Mouse (Mus musculus) hindbrain, embryonic 12.5 days (tissue): ENCODE measurements around the gene Rex1bd. TPM values are rescaled to one million over a fixed set of nuclear protein-coding genes. Genes with fewer than 3 reads are reported as not detected.
"Not testable (repeated sequence)": the region's sequence is repeated elsewhere in the genome, so short reads cannot be mapped to it uniquely, and the experiment has no call there.

Source experiments
- ATAC-seq: fragments of 200-750 bp; cut with Nextera tagmentation; 2 replicates; pipeline ENCODE4 v1.8.0; 2017; ENCODE audit warnings: moderate TSS enrichment; ENCODE audit not compliant: low FRiP score
- H3K27ac ChIP-seq: fragments of 300-500 bp; sonication (generic); 2 replicates; pipeline ENCODE4 v1.5.1; 2016; ENCODE audit warnings: mild to moderate bottlenecking
- H3K27me3 ChIP-seq: fragments of 300-500 bp; sonication (generic); 2 replicates; pipeline ENCODE4 v1.6.1; 2016; ENCODE audit warnings: mild to moderate bottlenecking
- H3K36me3 ChIP-seq: fragments of 300-500 bp; sonication (generic); 2 replicates; pipeline ENCODE4 v1.6.1; 2016; ENCODE audit warnings: mild to moderate bottlenecking
- H3K4me1 ChIP-seq: fragments of 300-500 bp; sonication (generic); 2 replicates; pipeline ENCODE4 v1.6.1; 2016
- H3K4me2 ChIP-seq: fragments of 300-500 bp; sonication (generic); replicated peaks from 2 replicates; pipeline ENCODE4 v1.6.1; 2016; ENCODE audit warnings: mild to moderate bottlenecking
- H3K4me3 ChIP-seq: fragments of 300-500 bp; sonication (generic); 2 replicates; pipeline ENCODE4 v1.5.1; 2016; ENCODE audit warnings: mild to moderate bottlenecking
- H3K9ac ChIP-seq: fragments of 300-500 bp; sonication (generic); 2 replicates; pipeline ENCODE4 v1.6.1; 2016; ENCODE audit warnings: mild to moderate bottlenecking, moderate library complexity
- H3K9me3 ChIP-seq: fragments of 300-500 bp; sonication (generic); replicated peaks from 2 replicates; pipeline ENCODE4 v1.6.1; 2016; ENCODE audit warnings: mild to moderate bottlenecking
- WGBS: fragments of 180-500 bp; shearing (Covaris S2); methylation state at CpG from one replicate; pipeline ENCODE4 v1.1.7; 2016; 5-methylcytosine and 5-hydroxymethylcytosine counted together
- polyA plus RNA-seq: library from polyadenylated mRNA; unstranded; fragments of >200 nt; fragmentation: Nextera tagmentation; extraction: Ambion mirVana; gene quantifications from 2 replicates; pipeline ENCODE4 v1.2.1, GENCODE M21; 2016

Rex1bd gene
- polyA plus RNA-seq, 1 experiment from 2014 or later: 118 TPM

DNA sequence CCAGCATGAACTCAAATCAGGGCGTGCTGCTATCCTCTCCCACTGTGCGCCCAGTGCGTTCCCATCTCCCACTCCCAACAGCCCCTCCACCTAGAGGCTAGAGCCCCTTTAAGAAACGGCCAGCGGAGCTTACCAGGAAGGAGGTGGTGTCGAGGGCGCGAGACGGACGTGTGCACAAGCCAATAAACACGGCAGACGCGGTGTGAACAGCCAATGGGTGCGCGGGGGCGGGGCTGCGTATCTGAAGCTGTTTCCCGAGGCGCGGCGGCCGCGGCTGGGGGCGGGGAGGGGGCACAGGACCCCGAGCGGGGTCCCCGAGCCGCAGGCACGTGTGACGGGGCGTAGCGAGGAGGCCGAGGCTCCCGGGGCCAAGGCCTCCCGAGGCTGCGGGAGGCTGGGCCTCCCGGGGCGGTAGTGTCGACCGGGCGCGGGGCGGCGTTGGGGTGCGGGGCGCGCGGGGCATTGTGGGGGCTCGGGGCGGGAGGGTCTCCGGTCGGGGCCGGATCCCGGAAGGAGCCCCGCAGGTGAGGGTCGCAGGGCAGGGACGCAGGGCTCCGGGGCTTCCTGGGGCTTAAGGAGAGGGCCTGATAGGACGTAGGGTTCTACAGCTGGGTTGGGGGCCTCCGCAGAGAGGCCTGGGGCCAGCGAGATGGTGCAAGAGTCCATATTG is 21.1 kb upstream of the Rex1bd start, which contains the start of the genes Fkbp8 and Kxd1:
Gene Fkbp8 (plus strand): TSS at position 213 of the 670 bp plus-strand sequence.
Gene Kxd1 (minus strand): TSS at position 445 of the 670 bp plus-strand sequence.
- Histone ChIP-seq H3K4me3 (peak within 1 kb of the TSS; percentile 67), H3K9me3 (no peaks in the 10 kb centered on the region), H3K9ac (peak within 1 kb of the TSS; percentile 92), H3K4me2 (peak within 1 kb of the TSS; percentile 77), H3K36me3 (peaks cover 29% of the 10 kb centered on the region), H3K4me1 (peaks cover 33% of the 10 kb centered on the region), H3K27ac (peak within 1 kb of the TSS; percentile 89), H3K27me3 (no peaks in the 10 kb centered on the region)
- WGBS: under 1% methylated on average over 61 of the region's 61 CpGs
- peak; percentile 94 for ATAC-seq

DNA sequence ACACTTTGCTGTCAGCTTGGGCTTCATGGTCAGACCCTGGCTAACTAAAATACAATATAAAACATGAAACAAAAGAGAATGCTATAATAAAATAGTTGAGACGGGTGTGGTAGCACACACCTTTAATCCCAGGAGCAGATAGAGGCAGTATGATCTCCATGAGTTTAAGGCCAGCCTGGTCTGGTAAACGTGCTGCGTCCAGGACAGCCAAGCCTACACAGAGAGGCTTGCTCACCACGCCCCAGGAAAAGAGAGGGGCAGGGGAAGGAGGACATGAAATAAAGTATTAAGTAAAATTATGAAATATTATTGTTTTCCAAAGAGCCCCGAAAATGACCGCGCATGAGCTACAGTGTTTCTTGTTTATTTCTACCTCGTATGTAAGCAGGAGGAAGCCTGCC is 20.6 kb upstream of the Rex1bd start:
- Histone ChIP-seq H3K36me3 (peaks cover 24% of the 10 kb centered on the region), H3K9me3 (no peaks in the 10 kb centered on the region), H3K4me1 (peaks cover 38% of the 10 kb centered on the region), H3K27me3 (no peaks in the 10 kb centered on the region), H3K9ac (peak overlapping the region; percentile 92), H3K4me3 (peak overlapping the region; percentile 67), H3K27ac (peak overlapping the region; percentile 89), H3K4me2 (peak overlapping the region; percentile 77)
- WGBS: 2% methylated on average over 8 of the region's 8 CpGs
- peak; percentile 26; the same call in 1 of the 2 replicates for ATAC-seq

DNA sequence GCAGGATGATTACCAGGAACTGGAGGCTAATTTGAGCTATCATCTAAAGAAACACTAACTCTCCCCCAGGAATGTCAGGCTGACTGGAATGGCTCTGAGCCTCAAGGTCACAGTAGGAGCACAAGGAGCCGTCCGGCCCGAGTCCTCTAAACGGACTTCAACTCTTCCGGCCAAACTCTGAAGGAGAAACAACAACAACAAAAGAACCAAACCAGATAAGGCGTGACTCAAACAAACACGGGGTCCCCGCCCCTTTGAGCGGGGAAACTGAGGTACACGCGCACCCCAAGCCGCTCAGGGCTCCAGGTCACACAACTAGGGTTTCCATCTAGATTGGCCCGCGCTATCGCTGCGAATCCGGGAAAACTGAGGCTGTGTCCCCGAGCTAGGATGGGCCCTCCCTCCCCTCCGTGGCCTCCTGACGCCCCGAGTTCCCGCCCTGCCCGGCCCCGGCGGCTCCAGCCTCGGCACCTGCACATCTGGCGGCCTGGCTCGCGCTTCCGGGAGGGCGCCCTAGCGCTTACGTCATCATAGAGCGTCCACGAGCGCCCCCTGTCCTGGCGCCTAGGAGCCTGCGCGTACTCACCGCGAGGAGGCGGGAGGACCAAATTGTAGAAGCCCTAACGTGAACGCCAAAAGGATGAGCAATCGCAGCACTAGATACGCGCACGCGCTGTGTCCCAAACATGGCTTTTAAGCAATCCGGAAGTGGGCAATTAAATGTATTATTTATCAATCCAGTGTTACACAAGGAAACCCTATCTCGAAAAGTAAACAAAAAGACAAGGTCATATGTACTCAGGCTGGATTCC is 16.2 kb upstream of the Rex1bd start:
- H3K27me3 ChIP-seq: no peaks in the 10 kb centered on the region
- peak; percentile 84 for ATAC-seq
- H3K4me3 ChIP-seq: peak overlapping the region; percentile 68
- H3K36me3 ChIP-seq: peaks cover 3% of the 10 kb centered on the region; the same call in 1 of the 2 replicates
- H3K4me1 ChIP-seq: peaks cover 20% of the 10 kb centered on the region
- under 1% methylated on average over 51 of the region's 51 CpGs for WGBS
- H3K9ac ChIP-seq: peak overlapping the region; percentile 74
- H3K9me3 ChIP-seq: no peaks in the 10 kb centered on the region
- peak overlapping the region; percentile 81 for H3K4me2 ChIP-seq
- peak overlapping the region; percentile 89 for H3K27ac ChIP-seq

DNA sequence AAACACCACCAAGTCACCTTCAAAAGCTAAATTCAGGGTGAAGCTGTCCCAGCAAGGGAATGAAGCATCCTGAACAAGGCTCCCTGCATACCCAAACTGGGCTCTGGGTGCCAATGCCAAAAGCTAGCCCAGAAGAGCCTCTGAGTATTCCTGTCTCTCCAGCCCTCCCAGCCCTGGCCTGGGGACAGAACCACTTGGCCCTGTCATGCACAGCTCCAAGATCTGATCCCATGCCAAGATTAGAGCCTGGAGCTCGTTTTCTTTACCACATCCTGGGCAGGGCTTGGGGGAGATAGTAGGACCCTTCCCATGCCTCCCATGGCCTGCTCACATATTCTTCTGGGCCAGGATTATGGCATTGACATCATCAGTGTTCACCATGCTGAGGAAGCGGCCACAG is 13.1 kb upstream of the Rex1bd start:
- Histone ChIP-seq H3K4me2 (no peak overlapping the region), H3K9ac (no peak overlapping the region), H3K36me3 (peaks cover 17% of the 10 kb centered on the region; the same call in 1 of the 2 replicates), H3K9me3 (no peaks in the 10 kb centered on the region), H3K4me1 (peaks cover 12% of the 10 kb centered on the region), H3K27me3 (no peaks in the 10 kb centered on the region), H3K27ac (no peak overlapping the region), H3K4me3 (no peak overlapping the region)
- WGBS: 88% methylated on average over 2 of the region's 2 CpGs
- no peak for ATAC-seq

DNA sequence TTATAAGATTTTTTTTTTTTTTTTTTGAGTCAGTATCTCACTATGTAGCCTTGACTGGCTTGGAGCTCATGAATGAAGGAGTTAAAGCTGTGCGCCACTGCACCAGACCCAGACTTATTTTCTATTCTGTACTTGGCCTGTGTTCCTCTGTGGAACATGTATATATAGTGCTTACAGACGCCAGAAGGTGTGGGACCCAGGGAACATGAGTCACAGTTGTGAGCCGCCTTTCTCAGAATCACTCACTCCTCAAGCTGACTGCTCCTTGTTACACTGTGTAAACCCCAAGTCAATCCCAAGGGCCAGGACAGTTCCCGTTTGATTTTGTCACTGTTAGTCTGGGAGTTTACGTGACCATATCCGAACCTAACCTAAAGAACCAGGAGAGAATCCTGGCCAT is 12.5 kb upstream of the Rex1bd start:
- WGBS: 91% methylated on average over 6 of the region's 6 CpGs
- Histone ChIP-seq H3K4me3 (no peak overlapping the region), H3K36me3 (peaks cover 21% of the 10 kb centered on the region), H3K27me3 (no peaks in the 10 kb centered on the region), H3K9ac (no peak overlapping the region), H3K4me1 (peaks cover 12% of the 10 kb centered on the region), H3K27ac (no peak overlapping the region), H3K9me3 (no peaks in the 10 kb centered on the region), H3K4me2 (no peak overlapping the region)
- no peak for ATAC-seq

DNA sequence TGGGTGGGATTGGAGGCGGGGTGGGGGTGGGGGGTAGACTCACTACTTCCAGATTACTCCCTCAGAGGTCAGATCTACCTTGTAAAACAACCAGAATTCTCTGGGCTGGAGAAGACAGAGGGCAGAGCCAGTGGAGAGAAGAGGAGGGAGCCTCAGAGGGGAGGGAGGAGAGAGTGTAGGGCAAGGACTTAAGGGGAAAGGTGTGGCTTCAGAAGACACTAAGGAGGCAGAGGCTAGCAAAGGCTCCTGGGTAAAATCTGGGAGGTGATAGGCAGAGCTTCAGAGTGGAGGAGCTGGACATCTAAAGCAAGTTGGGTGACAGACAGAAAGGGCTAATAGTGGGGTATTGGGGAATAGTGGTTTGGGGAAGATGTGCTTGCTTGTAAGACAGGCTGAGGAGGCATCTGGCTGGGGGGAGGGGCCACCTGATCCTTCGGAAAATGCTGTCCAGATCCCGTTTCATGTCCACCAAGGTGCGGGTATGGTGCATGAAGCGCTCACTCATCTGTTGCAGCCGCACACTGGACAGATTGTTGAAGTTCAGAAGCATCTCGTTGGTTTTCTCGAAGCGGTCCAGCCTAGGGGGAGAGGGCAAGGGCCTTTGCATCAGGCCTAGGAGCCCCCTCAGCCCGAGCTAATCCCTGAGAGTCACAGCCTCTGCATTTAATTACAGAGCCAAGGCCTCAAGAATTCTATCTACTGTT is 11.5 kb upstream of the Rex1bd start:
- Histone ChIP-seq H3K9me3 (no peaks in the 10 kb centered on the region), H3K4me3 (no peak overlapping the region), H3K27me3 (no peaks in the 10 kb centered on the region), H3K36me3 (peaks cover 30% of the 10 kb centered on the region), H3K4me1 (peaks cover 6% of the 10 kb centered on the region), H3K27ac (no peak overlapping the region), H3K9ac (no peak overlapping the region), H3K4me2 (no peak overlapping the region)
- ATAC-seq: no peak
- 65% methylated on average over 10 of the region's 10 CpGs for WGBS

DNA sequence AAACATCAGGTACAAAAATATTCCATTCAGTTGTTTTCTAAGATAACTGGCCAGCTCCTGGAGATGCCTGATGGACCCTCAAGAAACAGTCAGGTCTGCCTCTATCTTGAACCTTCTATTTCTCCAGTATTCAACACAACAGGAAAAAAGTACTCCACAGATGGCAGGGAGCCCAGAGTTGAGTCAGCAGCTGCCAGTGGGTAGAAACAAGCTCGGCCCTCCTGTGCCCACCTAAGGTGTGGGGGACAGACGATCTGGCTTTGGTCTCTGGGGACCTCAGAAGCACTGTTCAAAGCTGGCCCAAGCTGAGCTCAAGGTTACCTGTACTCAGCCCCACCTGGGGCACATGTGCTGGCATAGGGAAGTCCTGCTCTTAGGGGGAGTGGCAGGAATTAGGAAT is 6.9 kb upstream of the Rex1bd start:
- H3K27me3 ChIP-seq: no peaks in the 10 kb centered on the region
- 72% methylated on average over 2 of the region's 2 CpGs for WGBS

DNA sequence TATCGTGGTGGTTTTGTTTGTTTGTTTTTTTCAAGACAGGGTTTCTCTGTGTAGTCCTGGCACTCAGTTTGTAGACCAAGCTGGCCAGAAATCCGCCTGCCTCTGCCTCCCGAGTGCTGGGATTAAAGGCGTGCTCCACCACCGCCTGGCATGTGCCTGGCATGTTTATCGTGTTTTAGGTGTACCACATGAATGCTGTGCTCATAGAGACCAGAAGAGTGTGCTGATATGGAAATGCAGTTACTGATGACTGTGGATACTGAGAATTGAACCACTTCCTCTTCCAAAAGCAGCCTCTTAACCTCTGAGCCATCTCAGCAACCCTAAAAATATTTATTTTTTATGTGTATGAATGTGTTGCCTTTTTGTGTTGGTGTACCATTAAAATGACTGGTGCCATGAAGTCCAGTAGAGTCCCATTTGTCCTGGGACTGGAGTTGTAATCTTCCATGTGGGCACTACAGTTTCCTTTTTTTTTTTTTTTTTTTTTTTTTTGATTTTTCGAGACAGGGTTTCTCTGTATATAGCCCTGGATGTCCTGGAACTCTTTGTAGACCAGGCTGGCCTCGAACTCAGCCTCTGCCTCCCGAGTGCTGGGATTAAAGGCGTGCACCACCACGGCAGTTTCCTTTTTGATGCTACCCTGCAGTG is 5.8 kb upstream of the Rex1bd start:
- Histone ChIP-seq H3K36me3 (peaks cover 46% of the 10 kb centered on the region), H3K9me3 (no peaks in the 10 kb centered on the region), H3K4me1 (peaks cover 19% of the 10 kb centered on the region), H3K4me2 (no peak overlapping the region), H3K27me3 (no peaks in the 10 kb centered on the region), H3K27ac (no peak overlapping the region), H3K4me3 (no peak overlapping the region), H3K9ac (0 out of 2 replicates have a peak overlapping the region, but pooled peaks have one; percentile 23)
- 91% methylated on average over 11 of the region's 11 CpGs for WGBS
- no peak for ATAC-seq

More for the DNA sequence above, 6.9 kb upstream of the Rex1bd start:
- Histone ChIP-seq H3K9ac (no peak overlapping the region), H3K4me1 (peaks cover 18% of the 10 kb centered on the region), H3K4me2 (no peak overlapping the region), H3K36me3 (peaks cover 38% of the 10 kb centered on the region), H3K27ac (no peak overlapping the region), H3K4me3 (no peak overlapping the region), H3K9me3 (no peaks in the 10 kb centered on the region)
- no peak for ATAC-seq

DNA sequence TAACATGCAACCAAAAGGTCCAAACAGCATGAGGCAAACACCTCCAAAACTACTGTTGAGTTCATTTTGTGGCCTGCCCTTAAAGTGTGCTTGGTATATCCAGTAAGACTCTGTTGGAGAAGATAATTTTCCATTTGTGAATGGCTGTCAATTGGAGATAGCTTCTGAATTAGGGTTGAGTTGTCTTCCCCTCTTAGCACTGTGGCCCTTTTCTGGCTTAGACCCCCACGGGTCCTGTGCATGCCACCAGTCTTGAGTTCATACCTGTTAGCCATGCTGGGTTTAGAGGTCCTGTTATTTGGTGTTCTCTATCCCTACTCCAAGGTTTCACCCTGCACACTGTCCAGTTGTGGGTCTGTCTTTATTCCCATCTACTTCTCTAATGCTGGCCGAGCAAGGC is 5.2 kb upstream of the Rex1bd start:
- no peak for ATAC-seq
- Histone ChIP-seq H3K27me3 (no peaks in the 10 kb centered on the region), H3K4me3 (no peak overlapping the region), H3K4me1 (peaks cover 19% of the 10 kb centered on the region), H3K27ac (no peak overlapping the region), H3K9ac (no peak overlapping the region), H3K9me3 (no peaks in the 10 kb centered on the region), H3K36me3 (peaks cover 49% of the 10 kb centered on the region), H3K4me2 (peak overlapping the region; percentile 97; the same call in 1 of the 2 replicates)
- 95% methylated on average over 2 of the region's 2 CpGs for WGBS

DNA sequence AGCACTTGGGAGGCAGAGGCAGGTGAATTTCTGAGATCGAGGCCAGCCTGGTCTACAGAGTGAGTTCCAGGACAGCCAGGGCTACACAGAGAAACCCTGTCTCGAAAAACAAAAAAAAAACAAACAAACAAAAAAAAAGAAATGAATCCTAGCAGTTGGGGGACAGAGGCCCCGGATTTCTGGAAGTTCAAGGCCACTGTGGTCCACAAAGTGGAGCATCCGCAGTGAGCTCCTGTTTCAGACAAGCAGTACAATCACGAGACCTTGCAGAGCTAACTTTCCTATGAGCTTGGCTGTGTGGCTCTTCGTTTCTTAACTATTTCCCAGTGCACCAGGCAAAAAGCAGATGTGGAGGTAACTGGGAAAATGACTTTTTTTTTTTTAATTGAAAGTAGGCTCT is 4.6 kb upstream of the Rex1bd start:
- H3K4me1 ChIP-seq: peaks cover 19% of the 10 kb centered on the region
- H3K4me2 ChIP-seq: peak overlapping the region; percentile 97
- ATAC-seq, H3K27me3 ChIP-seq, H3K9me3 ChIP-seq, H3K9ac ChIP-seq: not testable (repeated sequence)
- peak overlapping the region; percentile 96; the same call in 1 of the 2 replicates for H3K27ac ChIP-seq
- 89% methylated on average over 6 of the region's 6 CpGs for WGBS
- H3K4me3 ChIP-seq: peak overlapping the region; percentile 100
- peaks cover 43% of the 10 kb centered on the region for H3K36me3 ChIP-seq

DNA sequence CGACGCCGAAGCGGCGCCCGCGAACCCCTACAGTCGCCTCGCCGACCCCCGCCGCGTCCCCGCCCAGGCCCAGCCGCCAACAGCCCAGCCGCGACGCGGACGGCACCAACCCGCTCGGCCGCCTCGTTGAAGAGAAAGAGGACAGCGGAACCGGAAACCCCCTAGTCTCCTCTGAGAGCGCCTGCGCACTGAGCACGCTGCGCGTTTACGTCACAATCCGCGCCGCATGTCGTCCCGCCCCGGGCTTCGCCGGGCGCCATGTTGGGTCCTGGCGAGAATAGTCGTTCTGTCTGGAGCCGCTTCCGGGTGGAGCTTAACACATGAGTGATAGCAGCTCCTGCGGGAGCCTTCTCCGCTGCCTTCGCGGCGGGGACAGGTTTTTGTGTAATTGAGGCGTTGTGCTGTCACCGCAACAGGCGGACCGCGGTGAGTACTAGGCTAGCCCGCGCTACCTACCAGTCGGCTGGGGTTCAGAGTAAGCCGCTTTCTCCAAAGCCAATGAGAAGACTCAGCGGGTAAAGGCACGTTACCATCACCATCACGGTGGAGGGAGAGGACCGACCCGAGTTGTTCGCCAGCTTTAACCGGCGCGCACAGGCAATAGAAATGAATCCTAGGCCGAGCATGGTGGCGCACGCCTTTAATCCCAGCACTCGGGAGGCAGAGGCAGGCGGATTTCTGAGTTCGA is 3.8 kb upstream of the Rex1bd start, which contains the start of gene Uba52:
Gene Uba52 (minus strand): TSS at position 574 of the 688 bp plus-strand sequence.
- Histone ChIP-seq H3K4me2 (peak within 1 kb of the TSS; percentile 97), H3K9me3 (no peaks in the 10 kb centered on the region), H3K27ac (peak within 1 kb of the TSS; percentile 96), H3K36me3 (peaks cover 42% of the 10 kb centered on the region), H3K4me1 (peaks cover 25% of the 10 kb centered on the region), H3K4me3 (peak within 1 kb of the TSS; percentile 100), H3K9ac (peak within 1 kb of the TSS; percentile 99), H3K27me3 (no peaks in the 10 kb centered on the region)
- ATAC-seq: peak; percentile 84
- WGBS: 1% methylated on average over 69 of the region's 74 CpGs
